Mouse (Mus musculus): ENCODE data around the gene Fstl4.

Gene Fstl4

GRCm38 (mm10) chr11:52765678-52766254, 1.3 kb downstream of the Fstl4 start:
- intact Hi-C loops (cut with DNase I), result loop anchor here (5.0 to 10.0 kb wide), 2 partner anchors 267 to 341 kb away; no protein-coding TSS in a partner anchor

GRCm38 (mm10) chr11:52767921-52768320, 3.5 kb downstream of the Fstl4 start:
- intact Hi-C loops (cut with DNase I), result loop anchor here (5.0 to 10.0 kb wide), 2 partner anchors 264 to 343 kb away; no protein-coding TSS in a partner anchor

GRCm38 (mm10) chr11:52773073-52773472, 8.6 kb downstream of the Fstl4 start:
- intact Hi-C loops (cut with DNase I), result no loop called here

GRCm38 (mm10) chr11:52775291-52775690, 10.9 kb downstream of the Fstl4 start:
- intact Hi-C loops (cut with DNase I), result no loop called here

GRCm38 (mm10) chr11:52782426-52782825, 18.0 kb downstream of the Fstl4 start:
- intact Hi-C loops (cut with DNase I), result no loop called here

- intact Hi-C loops (cut with DNase I), result no loop called here
These were observed 29.9 kb downstream of the Fstl4 start for GRCm38 (mm10) chr11:52794331-52794730.

- intact Hi-C loops (cut with DNase I), result no loop called here
These were observed 45.1 kb downstream of the Fstl4 start for GRCm38 (mm10) chr11:52809542-52809941.

GRCm38 (mm10) chr11:52816004-52816403, 51.6 kb downstream of the Fstl4 start:
- intact Hi-C loops (cut with DNase I), result no loop called here

GRCm38 (mm10) chr11:52820336-52820905, 56.0 kb downstream of the Fstl4 start:
- intact Hi-C loops (cut with DNase I), result no loop called here

GRCm38 (mm10) chr11:52826591-52826990, 62.2 kb downstream of the Fstl4 start:
- intact Hi-C loops (cut with DNase I), result no loop called here

GRCm38 (mm10) chr11:52831631-52832310, 67.3 kb downstream of the Fstl4 start:
- intact Hi-C loops (cut with DNase I), result no loop called here

- intact Hi-C loops (cut with DNase I), result no loop called here
These were observed 67.9 kb downstream of the Fstl4 start for GRCm38 (mm10) chr11:52832311-52832675.

- intact Hi-C loops (cut with DNase I), result no loop called here
These were observed 84.3 kb downstream of the Fstl4 start for GRCm38 (mm10) chr11:52848691-52849090.

- intact Hi-C loops (cut with DNase I), result no loop called here
These were observed 85.6 kb downstream of the Fstl4 start for GRCm38 (mm10) chr11:52850071-52850470.

GRCm38 (mm10) chr11:52872846-52873512, 108.5 kb downstream of the Fstl4 start:
- intact Hi-C loops (cut with DNase I), result no loop called here

- intact Hi-C loops (cut with DNase I), result no loop called here
These were observed 111.7 kb downstream of the Fstl4 start for GRCm38 (mm10) chr11:52875916-52876765.

GRCm38 (mm10) chr11:52877662-52878061, 113.2 kb downstream of the Fstl4 start:
- intact Hi-C loops (cut with DNase I), result no loop called here

- intact Hi-C loops (cut with DNase I), result no loop called here
These were observed 115.5 kb downstream of the Fstl4 start for GRCm38 (mm10) chr11:52879958-52880357.

GRCm38 (mm10) chr11:52886559-52887303, 122.3 kb downstream of the Fstl4 start:
- intact Hi-C loops (cut with DNase I), result no loop called here

GRCm38 (mm10) chr11:52888150-52888549, 123.7 kb downstream of the Fstl4 start:
- intact Hi-C loops (cut with DNase I), result no loop called here
